Mouse (Mus musculus): ENCODE results near the gene Pappa.

DNA sequence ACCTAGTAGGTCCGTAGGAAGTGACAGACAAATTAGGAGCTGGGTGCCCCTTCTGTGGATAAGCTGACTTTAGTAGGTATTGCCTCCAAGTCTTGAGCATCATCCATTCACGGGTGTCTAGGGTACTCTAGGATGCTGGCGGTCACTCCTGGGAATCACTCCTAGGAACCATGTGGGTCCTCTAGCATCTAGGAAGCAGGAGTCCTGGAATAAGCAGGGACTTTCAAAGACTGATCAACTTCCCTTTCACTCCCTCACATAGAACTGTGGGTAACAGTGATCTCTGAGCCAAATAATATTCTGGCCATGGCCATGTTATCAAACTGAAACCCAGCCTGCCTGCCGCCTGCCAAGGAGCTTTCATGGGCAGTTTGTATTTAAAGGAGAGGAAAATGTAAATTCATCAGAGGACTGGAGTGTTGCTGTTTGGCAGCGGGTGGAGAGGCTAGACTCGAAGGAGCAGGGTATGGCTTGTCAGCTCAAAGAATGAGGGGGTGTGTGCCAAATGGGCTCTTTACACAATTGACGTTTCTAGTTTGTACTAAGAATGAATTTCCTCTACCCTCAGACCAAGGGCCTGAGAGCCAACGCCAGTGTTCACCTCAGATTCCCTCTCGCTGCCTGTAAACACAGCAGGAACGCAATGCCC is 194.0 kb downstream of the Pappa start:
- TF ChIP-seq CTCF (IDR thresholded peaks at IDR 0.05; ENCODE audit: borderline replicate concordance, control insufficient read depth, extremely low read depth, insufficient read depth, low read length, poor library complexity) (no peak), POLR2A (IDR thresholded peaks at IDR 0.05; ENCODE audit: control insufficient read depth, extremely low read depth, insufficient read depth, low read length, poor library complexity) (no peak)
